8 mouse cellular contexts compared by ENCODE assay signal in the genomic region with DNA sequence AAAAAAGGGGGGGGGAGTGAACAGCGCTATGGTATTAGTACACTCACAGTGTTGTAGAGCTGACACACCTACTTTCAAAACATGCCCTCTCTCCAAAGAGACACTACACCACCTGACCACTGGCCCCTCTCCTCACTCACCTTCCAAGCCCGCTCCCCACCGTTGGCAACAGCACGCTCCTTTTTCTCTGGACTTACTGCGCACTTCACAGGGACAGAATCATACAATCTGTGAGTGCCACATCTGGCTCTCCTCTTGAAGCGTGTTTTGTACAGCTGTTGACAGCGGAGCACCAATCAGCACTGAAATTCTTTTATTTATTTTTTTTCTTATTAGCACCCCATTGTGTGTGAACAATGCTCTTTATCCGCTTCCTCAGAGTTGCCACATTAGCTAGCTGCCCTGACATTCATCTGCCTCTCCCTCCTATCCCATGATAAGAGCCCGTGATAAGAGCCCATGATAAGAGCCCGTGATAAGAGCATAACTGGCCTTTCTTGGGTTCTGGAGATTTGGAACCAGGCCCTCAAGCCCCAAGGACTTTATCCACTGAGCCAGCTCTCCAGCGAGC. TPM values are rescaled to one million over a fixed set of nuclear protein-coding genes. Genes with fewer than 3 reads are reported as not detected.
DNase-seq lines count a peak whose midpoint lies in the region; ATAC-seq and TF ChIP-seq lines count a peak whose summit lies in the region.

No protein-coding gene starts in this region.

- ATAC-seq in hindbrain, embryonic 14.5 days (ENCODE audit: low FRiP score) = no peak
- no peak for ATAC-seq in midbrain, embryonic 11.5 days (ENCODE audit: low FRiP score)
- ATAC-seq in frontal cortex, adult (ENCODE audit: low TSS enrichment) = no peak

- H3K36me3 ChIP-seq in hindbrain, embryonic 14.5 days (replicated peaks; ENCODE audit: control insufficient read depth, insufficient read depth) = no peaks in the 10 kb centered on the region
- H3K36me3 ChIP-seq in midbrain, embryonic 11.5 days (ENCODE audit: control insufficient read depth, insufficient read depth, low read length) = no peaks in the 10 kb centered on the region

- no peaks in the 10 kb centered on the region for H3K4me1 ChIP-seq in brown adipose tissue, adult 24 weeks (ENCODE audit: control insufficient read depth, insufficient read depth, insufficient read length, low read length)
- peaks cover 22% of the 10 kb centered on the region for H3K4me1 ChIP-seq in hindbrain, embryonic 14.5 days (replicated peaks; ENCODE audit: control insufficient read depth, insufficient read depth, low read length)
- peaks cover 18% of the 10 kb centered on the region for H3K4me1 ChIP-seq in midbrain, embryonic 11.5 days (ENCODE audit: control insufficient read depth, insufficient read depth, low read length)

- 0 out of 2 replicates have a peak overlapping the region, but pooled peaks have one; percentile 25 for H3K9ac ChIP-seq in hindbrain, embryonic 14.5 days
- H3K9ac ChIP-seq in midbrain, embryonic 11.5 days (ENCODE audit: low read length) = no peak overlapping the region

- TF ChIP-seq CTCF in gastrocnemius, adult 2 months (IDR thresholded peaks at IDR 0.05) = no peak

- H3K9me3 ChIP-seq in hindbrain, embryonic 14.5 days (ENCODE audit: control insufficient read depth, low read length) = no peaks in the 10 kb centered on the region
- H3K9me3 ChIP-seq in midbrain, embryonic 11.5 days (ENCODE audit: control insufficient read depth, low read length) = no peaks in the 10 kb centered on the region

- peak overlapping the region; percentile 59 for H3K27ac ChIP-seq in gastrocnemius, adult 2 months
- H3K27ac ChIP-seq in brown adipose tissue, adult 24 weeks (replicated peaks; ENCODE audit: low read depth, low read length) = no peak overlapping the region
- peak overlapping the region; percentile 92; the same call in 1 of the 2 replicates for H3K27ac ChIP-seq in hindbrain, embryonic 14.5 days
- no peak overlapping the region for H3K27ac ChIP-seq in midbrain, embryonic 11.5 days (ENCODE audit: low read depth, low read length)

- 41% methylated on average over 11 of the region's 11 CpGs for WGBS in hindbrain, embryonic 14.5 days
- WGBS in midbrain, embryonic 11.5 days = 46% methylated on average over 11 of the region's 11 CpGs

- peak overlapping the region; percentile 50 for H3K4me3 ChIP-seq in gastrocnemius, adult 2 months
- peak overlapping the region; percentile 36 for H3K4me3 ChIP-seq in brown adipose tissue, adult 24 weeks (ENCODE audit: insufficient read depth, low read depth, low read length)
- H3K4me3 ChIP-seq in hindbrain, embryonic 14.5 days (replicated peaks; ENCODE audit: low read length) = no peak overlapping the region
- no peak overlapping the region for H3K4me3 ChIP-seq in midbrain, embryonic 11.5 days (ENCODE audit: low read depth, low read length)

- intact Hi-C loops in gastrocnemius, adult 2 months (cut with DNase I) = loop anchor here (1.0 kb wide), 1 partner anchor 49 kb away; no protein-coding TSS in a partner anchor
- intact Hi-C loops in left cerebral cortex, postnatal 36 days (cut with DNase I) = loop anchor here (5.0 kb wide), 1 partner anchor 161 kb away; a partner anchor contains a TSS
- intact Hi-C loops in left cerebral cortex, postnatal 4 days (cut with DNase I) = loop anchor here (5.0 kb wide), 2 partner anchors 51 to 171 kb away; no protein-coding TSS in a partner anchor

- H3K27me3 ChIP-seq in hindbrain, embryonic 14.5 days (ENCODE audit: control insufficient read depth, insufficient read depth, low read length) = no peaks in the 10 kb centered on the region
- no peaks in the 10 kb centered on the region for H3K27me3 ChIP-seq in midbrain, embryonic 11.5 days (ENCODE audit: control insufficient read depth, insufficient read depth, low read length)

- DNase-seq in gastrocnemius, adult 2 months = no peak
- no peak for DNase-seq in gastrocnemius, postnatal 4 days (ENCODE audit: low spot score in 2 of 2)
- no peak for DNase-seq in hindbrain, embryonic 14.5 days (ENCODE audit: low spot score)
- DNase-seq in midbrain, embryonic 11.5 days (ENCODE audit: low spot score, missing footprints) = peak; percentile 90
- no peak for DNase-seq in left cerebral cortex, postnatal 36 days (ENCODE audit: low spot score in 2 of 2)
- no peak for DNase-seq in left cerebral cortex, postnatal 4 days

- H3K4me2 ChIP-seq in hindbrain, embryonic 14.5 days (replicated peaks) = peak overlapping the region; percentile 68
- H3K4me2 ChIP-seq in midbrain, embryonic 11.5 days = 0 out of 2 replicates have a peak overlapping the region, but pooled peaks have one; percentile 16

RNA-seq across cellular contexts. Expression of a gene that starts 43.4 kb away (rescaled TPM):
- not detected for total RNA-seq in gastrocnemius, adult 2 months (2021)
- not detected for total RNA-seq in gastrocnemius, postnatal 4 days (2021)
- 2.2 and 6.0 TPM in 2 replicates for polyA plus RNA-seq in brown adipose tissue, adult 24 weeks (2012; ENCODE audit: insufficient read depth, insufficient read length, missing spikeins)
- 4.2 and 5.4 TPM in 2 replicates for polyA plus RNA-seq in hindbrain, embryonic 14.5 days (2014; fragmentation: Nextera tagmentation; extraction: Ambion mirVana)
- polyA plus RNA-seq in midbrain, embryonic 11.5 days (2014; fragmentation: Nextera tagmentation; extraction: Ambion mirVana) = 0.22 TPM in 1 of 2 replicates, not detected in the other
- total RNA-seq in left cerebral cortex, postnatal 36 days (2021) = 1 to 10 TPM; 2.5 to 2.8 TPM
- total RNA-seq in left cerebral cortex, postnatal 4 days (2021) = 1 to 10 TPM; 1.2 to 1.9 TPM

RNA-seq across cellular contexts. Expression of a gene that starts 47.0 kb away (rescaled TPM):
- 1 to 10 TPM; 7.4 to 9.1 TPM for total RNA-seq in gastrocnemius, adult 2 months (2021)
- 10 to 100 TPM; 81.6 to 87.3 TPM for total RNA-seq in gastrocnemius, postnatal 4 days (2021)
- 247 and 253 TPM in 2 replicates for polyA plus RNA-seq in brown adipose tissue, adult 24 weeks (2012; ENCODE audit: insufficient read depth, insufficient read length, missing spikeins)
- polyA plus RNA-seq in hindbrain, embryonic 14.5 days (2014; fragmentation: Nextera tagmentation; extraction: Ambion mirVana) = 323 and 381 TPM in 2 replicates
- polyA plus RNA-seq in midbrain, embryonic 11.5 days (2014; fragmentation: Nextera tagmentation; extraction: Ambion mirVana) = 353 and 358 TPM in 2 replicates
- total RNA-seq in left cerebral cortex, postnatal 36 days (2021) = 100 to 1,000 TPM; 590 to 647 TPM
- total RNA-seq in left cerebral cortex, postnatal 4 days (2021) = 100 to 1,000 TPM; 554 to 565 TPM

RNA-seq across cellular contexts. Expression of a gene that starts 54.2 kb away (rescaled TPM):
- total RNA-seq in gastrocnemius, adult 2 months (2021) = not detected
- total RNA-seq in gastrocnemius, postnatal 4 days (2021) = not detected
- not detected in 2 replicates for polyA plus RNA-seq in brown adipose tissue, adult 24 weeks (2012; ENCODE audit: insufficient read depth, insufficient read length, missing spikeins)
- polyA plus RNA-seq in hindbrain, embryonic 14.5 days (2014; fragmentation: Nextera tagmentation; extraction: Ambion mirVana) = 0.43 and 0.51 TPM in 2 replicates
- 0.08 and 0.14 TPM in 2 replicates for polyA plus RNA-seq in midbrain, embryonic 11.5 days (2014; fragmentation: Nextera tagmentation; extraction: Ambion mirVana)
- under 1 TPM; 0.30 to 0.34 TPM for total RNA-seq in left cerebral cortex, postnatal 36 days (2021)
- total RNA-seq in left cerebral cortex, postnatal 4 days (2021) = not detected

Comparison
In these comparisons a context has a peak if more than half of its experiments do, and no peak if none do; other contexts are left out.
1. RNA of a gene that starts 47.0 kb away (total RNA-seq): 590 to 647 TPM in left cerebral cortex, postnatal 36 days, 554 to 565 TPM in left cerebral cortex, postnatal 4 days and 81.6 to 87.3 TPM in gastrocnemius, postnatal 4 days; 7.4 to 9.1 TPM in gastrocnemius, adult 2 months; every median in the first group is over 4 times any median in the second.
2. H3K27ac ChIP-seq: peak in gastrocnemius, adult 2 months (single experiment) and hindbrain, embryonic 14.5 days (single experiment); none in brown adipose tissue, adult 24 weeks (single experiment) and midbrain, embryonic 11.5 days (single experiment).
3. H3K4me3 ChIP-seq: peak in gastrocnemius, adult 2 months (single experiment) and brown adipose tissue, adult 24 weeks (single experiment); none in hindbrain, embryonic 14.5 days (single experiment) and midbrain, embryonic 11.5 days (single experiment).